Mouse (Mus musculus): Measurements from ENCODE around the gene Mettl5. TPM values are rescaled to one million over a fixed set of nuclear protein-coding genes. Genes with fewer than 3 reads are reported as not detected.

The Mettl5 gene
- total RNA-seq, 2 experiments from 2014 or later, result 14.2 to 15.8 TPM

GRCm38 (mm10) chr2:69857882-69858281 lies 27.5 kb downstream of the Mettl5 start:
- DNase-seq (ENCODE audit: low spot score), result no peak

- no peak for DNase-seq (ENCODE audit: low spot score)
Observed at GRCm38 (mm10) chr2:69856392-69856791, 29.0 kb downstream of the Mettl5 start.

GRCm38 (mm10) chr2:69851427-69852058 lies 33.9 kb downstream of the Mettl5 start:
- no peak for DNase-seq (ENCODE audit: low spot score)

- DNase-seq (ENCODE audit: low spot score), result no peak
Observed at GRCm38 (mm10) chr2:69849215-69849614, 36.2 kb downstream of the Mettl5 start.

GRCm38 (mm10) chr2:69840261-69840660 lies 45.2 kb downstream of the Mettl5 start:
- DNase-seq (ENCODE audit: low spot score), result no peak

GRCm38 (mm10) chr2:69838707-69839106 lies 46.7 kb downstream of the Mettl5 start:
- DNase-seq (ENCODE audit: low spot score), result no peak

- DNase-seq (ENCODE audit: low spot score), result no peak
Observed at GRCm38 (mm10) chr2:69837996-69838395, 47.4 kb downstream of the Mettl5 start.

GRCm38 (mm10) chr2:69837244-69837967 lies 48.0 kb downstream of the Mettl5 start:
- no peak for DNase-seq (ENCODE audit: low spot score)

GRCm38 (mm10) chr2:69830116-69830515 lies 55.3 kb downstream of the Mettl5 start:
- no peak for DNase-seq (ENCODE audit: low spot score)

- no peak for DNase-seq (ENCODE audit: low spot score)
Observed at GRCm38 (mm10) chr2:69829680-69830079, 55.7 kb downstream of the Mettl5 start.

GRCm38 (mm10) chr2:69828031-69828430 lies 57.4 kb downstream of the Mettl5 start:
- DNase-seq (ENCODE audit: low spot score), result no peak

- DNase-seq (ENCODE audit: low spot score), result no peak
Observed at GRCm38 (mm10) chr2:69826380-69826779, 59.0 kb downstream of the Mettl5 start.

- no peak for DNase-seq (ENCODE audit: low spot score)
Observed at GRCm38 (mm10) chr2:69825898-69826297, 59.5 kb downstream of the Mettl5 start.

- no peak for DNase-seq (ENCODE audit: low spot score)
Observed at GRCm38 (mm10) chr2:69823129-69823677, 62.2 kb downstream of the Mettl5 start.

- peak; percentile 19 for DNase-seq (ENCODE audit: low spot score)
Observed at GRCm38 (mm10) chr2:69822361-69823128, 62.9 kb downstream of the Mettl5 start.

GRCm38 (mm10) chr2:69821711-69822110 lies 63.7 kb downstream of the Mettl5 start, which contains the start of gene Klhl23:
TSS of gene Klhl23 (plus strand) at chr2:69821944.
- no peak for DNase-seq (ENCODE audit: low spot score)

Other genes with a start within 250 kb of the Mettl5 start
- 1 to 10 TPM; 3.4 TPM for gene Bbs5, start 238.4 kb downstream of the Mettl5 start, total RNA-seq (2021)
- gene Klhl41, start 215.5 kb downstream of the Mettl5 start, total RNA-seq (2021), result 100 to 1,000 TPM; 665 to 708 TPM
- gene Fastkd1, start 172.1 kb downstream of the Mettl5 start, total RNA-seq (2021), result 10 to 100 TPM; 16.0 to 16.2 TPM
- gene Ppig, start 163.1 kb downstream of the Mettl5 start, total RNA-seq (2021), result 10 to 100 TPM; 29.0 to 34.0 TPM
- under 1 TPM; 0.45 to 0.50 TPM for gene Ccdc173, start 96.0 kb downstream of the Mettl5 start, total RNA-seq (2021)
- 10 to 100 TPM; 18.6 to 20.7 TPM for gene Phospho2, start 96.0 kb downstream of the Mettl5 start, total RNA-seq (2021)
- gene Klhl23, start 63.7 kb downstream of the Mettl5 start, total RNA-seq (2021), result 10 to 100 TPM in 1 of 2 experiments, 1 to 10 TPM in 1; 6.8 to 14.5 TPM
- 10 to 100 TPM; 59.8 to 60.6 TPM for gene Ssb, start 24.1 kb downstream of the Mettl5 start, total RNA-seq (2021)
- 100 to 1,000 TPM; 207 to 208 TPM for gene Ubr3, start 11.6 kb upstream of the Mettl5 start, total RNA-seq (2021)
- not detected for gene Myo3b, start 153.5 kb upstream of the Mettl5 start, total RNA-seq (2021)

Measured in gastrocnemius, adult 18-20 months (tissue).